17 mouse cellular contexts compared by ENCODE assay signal in the genomic region with DNA sequence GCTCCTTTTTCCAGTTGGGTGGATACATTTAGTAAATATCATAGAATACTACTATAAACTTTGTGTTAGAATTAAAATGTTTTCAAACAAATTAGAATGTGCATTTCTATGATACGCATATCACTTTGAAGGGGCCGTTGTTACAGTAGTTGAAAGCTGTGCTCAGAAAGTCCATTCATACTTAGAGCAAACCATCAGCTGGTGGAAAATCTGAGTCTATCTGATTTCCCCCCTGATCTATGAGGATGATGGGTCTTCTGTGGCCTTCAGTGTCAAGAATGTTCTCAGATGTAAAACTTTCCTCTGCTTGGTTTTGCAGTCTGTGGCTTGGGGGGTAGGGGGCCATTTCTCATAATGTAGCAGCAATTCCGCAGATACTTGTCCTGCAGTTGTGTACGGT.
DNase-seq lines count a peak whose midpoint lies in the region; TF ChIP-seq lines count a peak whose summit lies in the region.
"Had no signal": no experiment of that assay in that cellular context is flagged by ENCODE, and none has a peak within 500 bp of the region (broad histone marks: within the 10 kb centered on the region; RNA-seq: fewer than 3 reads in every experiment).

No protein-coding gene starts in this region.

- no peaks in the 10 kb centered on the region for H3K9me3 ChIP-seq in CH12.LX (replicated peaks; ENCODE audit: low read length)
- no peaks in the 10 kb centered on the region for H3K9me3 ChIP-seq in hindbrain, embryonic 10.5 days

- in situ Hi-C loops in CH12.LX (cut with MboI; ENCODE audit: low pct_ligation_motif_present, low pct_unique_long_range_greater_than_20kb, low sequenced_read_pairs): no loop called here

- no peak for TF ChIP-seq CTCF in CH12.LX (conservative IDR thresholded peaks at IDR 0.05 in 1 of 2, IDR thresholded peaks at IDR 0.05 in 1 of 2; ENCODE audit: low read depth in 2 of 2, low read length in 2 of 2)

- WGBS in hindbrain, embryonic 10.5 days: 92% methylated on average over 4 of the region's 4 CpGs

- no peaks in the 10 kb centered on the region for H3K27me3 ChIP-seq in CH12.LX (replicated peaks)
- no peaks in the 10 kb centered on the region for H3K27me3 ChIP-seq in hindbrain, embryonic 10.5 days (ENCODE audit: insufficient read depth, poor library complexity, severe bottlenecking)

- H3K4me1 ChIP-seq in CH12.LX (ENCODE audit: control insufficient read depth in 1 of 2, insufficient read depth in 2 of 2): peaks cover 0 to 6% of the 10 kb centered on the region in 2 experiments; a peak in 1 of 4 replicates
- peaks cover 10% of the 10 kb centered on the region for H3K4me1 ChIP-seq in hindbrain, embryonic 10.5 days (replicated peaks)

- H3K9ac ChIP-seq in CH12.LX (ENCODE audit: insufficient read depth, low read depth): no peak overlapping the region

- H3K27ac ChIP-seq in CH12.LX (ENCODE audit: insufficient read depth, low read depth): no peak overlapping the region
- no peak overlapping the region; the same call in 1 of the 2 replicates for H3K27ac ChIP-seq in hindbrain, embryonic 10.5 days

- no peak for TF ChIP-seq RAD21 in CH12.LX (IDR thresholded peaks at IDR 0.05; ENCODE audit: low read depth, low read length)

- H3K4me2 ChIP-seq in CH12.LX (ENCODE audit: insufficient read depth, low read depth, poor library complexity, severe bottlenecking): no peak overlapping the region

- DNase-seq in 416B (ENCODE audit: low read depth) (peak; percentile 28), CH12.LX (ENCODE audit: extremely low read depth) (peak; percentile 40)
- no peak for DNase-seq in layer of hippocampus, adult 9-11 months
- no peak for DNase-seq in hindbrain, embryonic 10.5 days (ENCODE audit: low spot score)
- DNase-seq: adrenal gland, adult 2 months; adrenal gland, adult 8-10 months; adrenal gland, postnatal 10 days; adrenal gland, postnatal 14 days; adrenal gland, postnatal 25 days; adrenal gland, postnatal 36 days; B cell, adult 2 months; cerebellum, adult 11 months; cerebellum, adult 11-12 months; cerebellum, adult 18-20 months; cerebellum, adult 2 months; cerebellum, adult 8-10 months had no signal

- H3K36me3 ChIP-seq in CH12.LX (replicated peaks in 1 of 2; ENCODE audit: control insufficient read depth in 1 of 2, insufficient read depth in 1 of 2, low read length in 1 of 2): no peaks in the 10 kb centered on the region
- no peaks in the 10 kb centered on the region for H3K36me3 ChIP-seq in hindbrain, embryonic 10.5 days
- H3K36me3 ChIP-seq: G1E had no signal

- peak; percentile 70 for TF ChIP-seq EP300 in CH12.LX (IDR thresholded peaks at IDR 0.05; ENCODE audit: low read length)

- no peak overlapping the region for H3K4me3 ChIP-seq in CH12.LX (replicated peaks in 1 of 3; ENCODE audit: low read depth in 2 of 3, low read length in 2 of 3, poor library complexity in 1 of 3)
- no peak overlapping the region for H3K4me3 ChIP-seq in hindbrain, embryonic 10.5 days

- dilution Hi-C loops in CH12.LX (cut with MboI; ENCODE audit: extremely low pct_ligation_motif_present, extremely low pct_unique_long_range_greater_than_20kb, low sequenced_read_pairs): no loop called here

- H3K79me2 ChIP-seq in CH12.LX (replicated peaks; ENCODE audit: control insufficient read depth, extremely low read depth, insufficient read depth, poor library complexity, severe bottlenecking): no peaks in the 10 kb centered on the region

- TF ChIP-seq POLR2A in CH12.LX (IDR thresholded peaks at IDR 0.05; ENCODE audit: low read depth, low read length): no peak

TF ChIP-seq in CH12.LX, 34 proteins besides CTCF, POLR2A, EP300 and RAD21:
- peak; percentile 74 for TF ChIP-seq ETS1 (conservative IDR thresholded peaks at IDR 0.05; ENCODE audit: low read depth, low read length)
- no peak for TF ChIP-seq MYC (IDR thresholded peaks at IDR 0.05; ENCODE audit: low read depth, low read length)
- TF ChIP-seq JUND (conservative IDR thresholded peaks at IDR 0.05; ENCODE audit: low read depth, low read length): peak; percentile 83
- TF ChIP-seq JUN (IDR thresholded peaks at IDR 0.05; ENCODE audit: insufficient read depth, low read depth, low read length): peak; percentile 76
- no peak for TF ChIP-seq TBP (conservative IDR thresholded peaks at IDR 0.05; ENCODE audit: low read depth, low read length)
- peak; percentile 60 for TF ChIP-seq IRF4 (IDR thresholded peaks at IDR 0.05; ENCODE audit: low read depth, low read length)
TF ChIP-seq in CH12.LX: peak in this region for 4.

Comparison
In these comparisons a context has a peak if more than half of its experiments do, and no peak if none do; other contexts are left out.
1. DNase-seq: peak in 416B (single experiment) and CH12.LX (single experiment); none in layer of hippocampus, adult 9-11 months (single experiment) and hindbrain, embryonic 10.5 days (single experiment).